Mouse (Mus musculus) testis, adult 2 months (tissue): ENCODE results near the gene Pde8b. TPM values are rescaled to one million over a fixed set of nuclear protein-coding genes. Genes with fewer than 3 reads are reported as not detected.

Experiments used
- H3K27ac ChIP-seq: fragments of 200-500 bp; 2 replicates; pipeline ENCODE4 v1.5.1; 2012; ENCODE audit warnings: low read depth, low read length; ENCODE audit not compliant: control insufficient read depth, insufficient read depth
- H3K27me3 ChIP-seq: fragments of 200-500 bp; 2 replicates; pipeline ENCODE4 v1.6.1; 2012; ENCODE audit warnings: mild to moderate bottlenecking, low read length, moderate library complexity; ENCODE audit not compliant: control insufficient read depth, insufficient read depth
- H3K36me3 ChIP-seq: fragments of 200-500 bp; 2 replicates; pipeline ENCODE4 v1.6.1; 2012; ENCODE audit warnings: mild to moderate bottlenecking, low read length; ENCODE audit not compliant: control insufficient read depth, insufficient read depth
- H3K4me1 ChIP-seq: fragments of 200-500 bp; 2 replicates; pipeline ENCODE4 v1.6.1; 2012; ENCODE audit warnings: low read length; ENCODE audit not compliant: control insufficient read depth, insufficient read depth
- H3K4me3 ChIP-seq: fragments of 200-500 bp; 2 replicates; pipeline ENCODE4 v1.5.1; 2012; ENCODE audit warnings: low read depth, mild to moderate bottlenecking, low read length, moderate library complexity, mixed read lengths; ENCODE audit not compliant: control insufficient read depth
- CTCF ChIP-seq: fragments of 200-500 bp; IDR thresholded peaks from 2 replicates; pipeline ENCODE4 v1.5.1; 2012; ENCODE audit warnings: low read depth, mild to moderate bottlenecking, inconsistent platforms, low read length, moderate library complexity; ENCODE audit not compliant: control insufficient read depth, insufficient read depth, insufficient replicate concordance
- POLR2A ChIP-seq: fragments of 200-500 bp; IDR thresholded peaks from 2 replicates; pipeline ENCODE4 v1.6.1; 2012; ENCODE audit warnings: low read depth, mild to moderate bottlenecking, inconsistent platforms, low read length, moderate library complexity; ENCODE audit not compliant: control insufficient read depth
- polyA plus RNA-seq: library from polyadenylated mRNA; depleted of rRNA; stranded (reverse); fragments of >200 nt; gene quantifications from 2 replicates; pipeline ENCODE4 v1.2.3, GENCODE M21; 2012

The Pde8b gene
- polyA plus RNA-seq, 1 experiment = 4.2 TPM

GRCm38 (mm10) chr13:95104865-95105264 lies 145.3 kb downstream of the Pde8b start:
- Histone ChIP-seq H3K36me3 (no peaks in the 10 kb centered on the region), H3K4me3 (no peak overlapping the region), H3K27ac (no peak overlapping the region), H3K27me3 (no peaks in the 10 kb centered on the region), H3K4me1 (no peaks in the 10 kb centered on the region)
- no peak for TF ChIP-seq POLR2A
- TF ChIP-seq CTCF = no peak

DNA sequence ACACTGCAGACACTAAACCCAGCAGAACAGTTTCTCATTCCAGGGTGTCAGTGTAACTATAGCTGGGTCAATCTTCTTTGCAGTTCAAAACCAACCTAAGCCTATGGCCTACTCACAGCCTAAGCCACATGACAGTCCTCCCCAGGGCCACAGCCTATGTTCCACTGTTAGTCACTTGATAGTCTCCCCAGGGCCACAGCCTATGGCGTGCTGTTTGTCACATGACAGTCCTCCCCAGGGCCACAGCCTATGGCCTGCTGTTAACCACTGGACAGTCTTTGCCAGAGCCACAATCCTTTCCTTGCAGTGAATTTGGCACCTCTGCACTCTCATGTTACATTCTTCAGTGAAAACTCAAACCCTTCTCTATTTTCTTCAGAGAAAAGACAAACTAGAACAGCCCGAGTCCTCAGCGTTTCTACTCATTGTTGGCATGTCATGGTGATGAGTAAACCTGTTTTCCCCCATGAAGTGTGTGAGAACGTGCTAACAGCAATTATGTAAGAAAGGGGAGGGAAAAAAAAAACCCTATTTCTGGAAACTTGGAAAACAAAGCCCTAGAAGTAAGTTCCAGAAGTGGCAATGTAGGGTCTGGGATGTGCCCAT lies 147.0 kb downstream of the Pde8b start:
- Histone ChIP-seq H3K27me3 (no peaks in the 10 kb centered on the region), H3K36me3 (no peaks in the 10 kb centered on the region), H3K4me1 (no peaks in the 10 kb centered on the region; the same call in 1 of the 2 replicates), H3K27ac (no peak overlapping the region), H3K4me3 (no peak overlapping the region)
- TF ChIP-seq POLR2A = no peak
- TF ChIP-seq CTCF = no peak

DNA sequence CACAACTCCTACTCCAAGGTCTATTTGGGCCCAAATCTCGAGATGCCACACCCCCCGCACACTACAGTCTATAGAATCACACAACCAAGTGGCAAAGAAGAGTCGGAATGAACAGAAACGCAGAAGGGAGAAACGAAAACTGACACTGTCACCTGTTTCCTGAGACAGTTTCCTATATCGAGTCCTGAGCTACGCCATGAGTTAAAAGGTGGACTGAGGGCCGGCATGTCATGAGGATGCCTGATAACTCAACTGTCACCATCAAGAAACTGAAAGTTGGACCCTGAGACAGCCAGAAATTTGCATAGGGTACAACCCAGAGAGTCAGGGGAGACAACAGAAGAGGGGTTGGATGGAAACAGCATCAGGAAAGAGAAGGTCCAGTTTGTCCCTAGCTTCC lies 148.8 kb downstream of the Pde8b start:
- no peaks in the 10 kb centered on the region; the same call in 1 of the 2 replicates for H3K4me1 ChIP-seq
- H3K27ac ChIP-seq = no peak overlapping the region
- H3K27me3 ChIP-seq = no peaks in the 10 kb centered on the region
- no peak for TF ChIP-seq CTCF
- no peak for TF ChIP-seq POLR2A
- H3K4me3 ChIP-seq = no peak overlapping the region
- no peaks in the 10 kb centered on the region for H3K36me3 ChIP-seq

DNA sequence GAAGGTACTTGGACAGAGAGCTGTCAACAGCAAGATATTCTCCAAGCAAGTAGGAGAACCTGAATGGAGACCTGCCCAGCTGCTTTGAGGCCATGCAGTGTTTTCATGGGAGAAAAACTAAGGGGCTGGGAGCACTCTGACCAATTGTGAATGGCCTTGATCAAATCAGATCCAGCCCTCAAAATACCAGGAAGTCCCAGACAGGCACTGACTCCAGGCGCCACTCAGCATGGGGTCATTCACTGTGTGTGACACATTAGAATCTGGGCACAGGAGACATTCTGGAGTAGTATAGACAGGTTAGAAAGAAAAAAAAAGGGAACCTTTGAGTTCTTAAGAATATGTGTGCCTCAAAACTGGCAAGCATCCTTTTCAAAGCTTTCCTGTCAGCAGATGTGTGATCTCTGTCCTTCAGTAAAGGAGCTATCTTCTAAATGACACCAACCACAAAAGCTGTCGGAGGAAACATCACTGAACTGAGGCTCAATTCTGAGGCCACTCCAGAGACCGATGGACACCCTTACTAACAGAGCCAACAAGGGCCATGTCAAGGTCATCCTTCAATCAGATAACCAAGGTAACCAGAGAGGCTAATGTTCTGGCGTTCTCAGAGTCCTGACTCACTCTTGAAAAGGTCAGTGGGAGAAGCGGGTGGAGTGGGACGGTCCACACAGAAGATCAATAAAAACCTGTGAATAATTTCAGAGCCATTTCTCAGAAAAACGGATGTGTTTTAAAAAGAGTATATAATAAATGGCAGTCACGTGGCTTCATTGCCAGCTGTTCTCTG lies 151.0 kb downstream of the Pde8b start:
- TF ChIP-seq POLR2A = no peak
- no peak for TF ChIP-seq CTCF
- no peak overlapping the region for H3K4me3 ChIP-seq
- H3K27ac ChIP-seq = no peak overlapping the region
- no peaks in the 10 kb centered on the region; the same call in 1 of the 2 replicates for H3K4me1 ChIP-seq
- H3K27me3 ChIP-seq = no peaks in the 10 kb centered on the region
- H3K36me3 ChIP-seq = no peaks in the 10 kb centered on the region

- TF ChIP-seq CTCF (no peak), POLR2A (no peak)
- Histone ChIP-seq H3K4me3 (no peak overlapping the region), H3K27me3 (no peaks in the 10 kb centered on the region), H3K4me1 (no peaks in the 10 kb centered on the region; the same call in 1 of the 2 replicates), H3K27ac (no peak overlapping the region), H3K36me3 (no peaks in the 10 kb centered on the region)
Observed at GRCm38 (mm10) chr13:95096646-95097045, 153.5 kb downstream of the Pde8b start.

- Histone ChIP-seq H3K27ac (no peak overlapping the region), H3K4me1 (no peaks in the 10 kb centered on the region; the same call in 1 of the 2 replicates), H3K4me3 (no peak overlapping the region), H3K27me3 (no peaks in the 10 kb centered on the region), H3K36me3 (no peaks in the 10 kb centered on the region)
- TF ChIP-seq CTCF (no peak), POLR2A (no peak)
Observed at GRCm38 (mm10) chr13:95095860-95096259, 154.3 kb downstream of the Pde8b start.

DNA sequence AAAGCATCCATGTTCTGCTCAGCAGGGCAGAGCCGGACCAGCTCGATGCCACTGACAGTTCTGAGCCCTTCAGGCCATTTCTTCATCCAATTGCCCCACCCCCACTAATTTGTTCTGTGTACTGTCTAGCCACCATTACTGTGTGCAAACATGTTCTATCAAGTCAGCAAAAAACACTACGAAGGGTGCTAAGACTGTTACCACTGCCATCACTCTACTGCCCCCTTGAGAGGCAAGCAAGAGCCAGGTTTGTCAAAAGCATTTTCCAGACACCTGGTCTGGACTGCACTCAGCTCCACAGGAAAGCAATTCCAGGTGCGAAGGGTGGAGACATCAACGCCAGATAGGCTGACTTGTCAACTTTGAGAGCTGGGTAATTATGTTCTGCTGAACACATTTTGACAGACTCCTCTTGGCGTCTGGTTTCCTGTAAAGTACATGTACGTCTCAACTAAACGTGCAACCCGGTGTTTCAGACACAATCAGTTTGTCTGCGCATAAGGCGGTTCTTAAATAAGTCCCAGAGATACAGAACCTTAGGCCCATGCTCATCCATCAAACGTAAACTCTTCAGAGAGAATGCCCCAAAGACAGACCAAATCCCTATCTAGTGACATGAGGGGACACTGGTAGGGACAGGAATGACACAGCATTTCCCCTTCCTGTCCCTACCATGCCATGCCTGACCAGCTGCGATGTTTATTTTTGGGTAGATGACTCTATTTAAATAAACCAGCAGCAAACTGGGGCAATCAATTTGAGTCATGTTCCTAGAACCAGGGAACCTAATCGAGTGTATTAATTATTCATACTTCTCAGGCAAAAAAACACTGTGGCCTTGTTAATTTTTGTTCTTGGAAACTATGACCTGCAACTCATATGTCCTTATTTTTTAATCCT lies 158.3 kb downstream of the Pde8b start:
- Histone ChIP-seq H3K4me1 (no peaks in the 10 kb centered on the region; the same call in 1 of the 2 replicates), H3K27me3 (no peaks in the 10 kb centered on the region), H3K27ac (no peak overlapping the region), H3K4me3 (no peak overlapping the region), H3K36me3 (no peaks in the 10 kb centered on the region)
- TF ChIP-seq CTCF (no peak), POLR2A (no peak)
